Mouse (Mus musculus) lung, embryonic 16.5 days (tissue): ENCODE measurements around the gene Esp16. TPM values are rescaled to one million over a fixed set of nuclear protein-coding genes. Genes with fewer than 3 reads are reported as not detected.
"Not testable (repeated sequence)": the region's sequence is repeated elsewhere in the genome, so short reads cannot be mapped to it uniquely, and the experiment has no call there.

ENCODE experiments used
- ATAC-seq: fragments of 200-750 bp; cut with Nextera tagmentation; 2 replicates; pipeline ENCODE4 v1.8.0; 2017; ENCODE audit warnings: low read depth, mild to moderate bottlenecking, moderate library complexity
- H3K27ac ChIP-seq: fragments of 300-500 bp; sonication (generic); 2 replicates; pipeline ENCODE4 v1.5.1; 2014; ENCODE audit warnings: mild to moderate bottlenecking, control low read depth, low read length
- H3K27me3 ChIP-seq: fragments of 300-500 bp; sonication (generic); 2 replicates; pipeline ENCODE4 v1.6.1; 2014; ENCODE audit warnings: low read depth, low read length, mixed read lengths; ENCODE audit not compliant: control insufficient read depth, insufficient read depth
- H3K36me3 ChIP-seq: fragments of 300-500 bp; sonication (generic); 2 replicates; pipeline ENCODE4 v1.6.1; 2014; ENCODE audit warnings: low read length; ENCODE audit not compliant: control insufficient read depth, insufficient read depth
- H3K4me1 ChIP-seq: fragments of 300-500 bp; sonication (generic); replicated peaks from 2 replicates; pipeline ENCODE4 v1.6.1; 2014; ENCODE audit warnings: low read length, mixed read lengths; ENCODE audit not compliant: control insufficient read depth, insufficient read depth
- H3K4me2 ChIP-seq: fragments of 300-500 bp; sonication (generic); 2 replicates; pipeline ENCODE4 v1.6.1; 2014; ENCODE audit warnings: low read depth, low read length, control low read depth
- H3K4me3 ChIP-seq: fragments of 300-500 bp; sonication (generic); 2 replicates; pipeline ENCODE4 v1.5.1; 2014; ENCODE audit warnings: mild to moderate bottlenecking, low read length, control low read depth
- H3K9ac ChIP-seq: fragments of 300-500 bp; sonication (generic); 2 replicates; pipeline ENCODE4 v1.6.1; 2014; ENCODE audit warnings: low read length, control low read depth
- H3K9me3 ChIP-seq: fragments of 300-500 bp; sonication (generic); 2 replicates; pipeline ENCODE4 v1.6.1; 2016; ENCODE audit warnings: low read length; ENCODE audit not compliant: control insufficient read depth
- WGBS: fragments of 180-500 bp; shearing (Covaris S2); extraction: QIAGEN DNeasy Blood & Tissue Kit; methylation state at CpG from one replicate; pipeline ENCODE4 v1.1.7; 2014; 5-methylcytosine and 5-hydroxymethylcytosine counted together
- polyA plus RNA-seq: library from polyadenylated mRNA; unstranded; fragments of >200 nt; fragmentation: Nextera tagmentation; extraction: Ambion mirVana; gene quantifications from 2 replicates; pipeline ENCODE4 v1.2.1, GENCODE M21; 2015

Esp16 gene
- not detected in 2 replicates for polyA plus RNA-seq

- H3K4me2 ChIP-seq, H3K4me3 ChIP-seq, H3K36me3 ChIP-seq, ATAC-seq, H3K27ac ChIP-seq, H3K4me1 ChIP-seq, H3K27me3 ChIP-seq, H3K9ac ChIP-seq, H3K9me3 ChIP-seq: not testable (repeated sequence)
- WGBS, result 71% methylated on average over 6 of the region's 6 CpGs
These were observed at the start of gene Esp16 for GRCm38 (mm10) chr17:39535842-39536241. Gene Esp16 (plus strand): TSS chr17:39536142.

DNA sequence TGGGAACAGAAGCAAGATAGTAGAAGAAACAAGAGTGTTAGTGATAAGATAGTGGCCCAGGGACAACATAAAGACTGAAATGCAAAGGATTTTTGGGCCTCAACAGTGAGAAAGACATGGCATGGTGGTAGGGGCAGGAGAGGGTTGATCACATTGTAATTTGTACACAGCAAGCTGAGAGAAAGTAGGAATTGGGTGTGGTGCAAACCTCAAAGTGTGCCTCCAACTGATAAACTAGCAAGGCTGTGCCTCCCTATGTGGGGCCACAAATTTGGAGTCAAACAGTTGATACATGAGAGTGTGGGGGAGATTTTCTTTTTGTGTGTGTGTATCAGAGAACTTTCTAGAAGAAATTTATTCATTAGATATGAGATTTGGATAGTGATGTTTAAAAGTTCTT lies 37.9 kb upstream of the Esp16 start:
- not testable (repeated sequence) for H3K36me3 ChIP-seq, H3K9ac ChIP-seq, H3K4me1 ChIP-seq, H3K4me2 ChIP-seq, H3K9me3 ChIP-seq, H3K4me3 ChIP-seq, ATAC-seq, H3K27ac ChIP-seq, H3K27me3 ChIP-seq

Other genes starting within 250 kb of the Esp16 start
- not detected in 2 replicates for gene Esp18, start 129.8 kb upstream of the Esp16 start, polyA plus RNA-seq
- not detected in 2 replicates for gene Esp15, start 104.8 kb downstream of the Esp16 start, polyA plus RNA-seq